In the genomic region with DNA sequence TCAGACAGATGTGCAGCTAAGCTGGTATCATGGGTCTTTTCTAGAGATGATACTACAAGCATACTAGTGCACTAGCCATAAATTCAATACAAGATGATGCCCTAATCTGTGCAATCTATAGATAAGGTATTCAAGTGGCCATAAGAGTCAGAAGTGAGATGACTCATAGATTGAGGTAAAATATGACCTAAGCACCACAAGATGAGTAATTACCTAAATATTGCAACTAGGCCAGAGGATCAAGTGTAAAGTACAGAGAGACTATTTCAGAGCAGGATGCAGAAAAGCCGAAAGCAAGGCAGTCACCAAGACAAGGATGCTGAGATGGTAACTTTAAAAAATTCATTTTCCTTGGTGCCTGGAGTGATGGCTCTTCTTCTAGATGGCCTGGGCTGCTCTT, we compare ENCODE assay signal across 13 mouse cellular contexts.
DNase-seq lines count a peak whose midpoint lies in the region; ATAC-seq and TF ChIP-seq lines count a peak whose summit lies in the region.
"Had no signal": no experiment of that assay in that cellular context is flagged by ENCODE, and none has a peak within 500 bp of the region (broad histone marks: within the 10 kb centered on the region; RNA-seq: fewer than 3 reads in every experiment).

No protein-coding gene starts in this region.

- whole genome bisulfite sequencing in hindbrain, postnatal 0 days, result 91% methylated on average over 1 of the region's 1 CpGs
- 77% methylated on average over 1 of the region's 1 CpGs for WGBS in midbrain, postnatal 0 days

- H3K27ac ChIP-seq in hindbrain, postnatal 0 days, result peak overlapping the region; percentile 79
- H3K27ac ChIP-seq in midbrain, postnatal 0 days (ENCODE audit: low read depth, low read length), result peak overlapping the region; percentile 80
- H3K27ac ChIP-seq: gastrocnemius, adult 2 months had no signal

- H3K4me3 ChIP-seq in hindbrain, postnatal 0 days (ENCODE audit: low read length), result no peak overlapping the region
- no peak overlapping the region for H3K4me3 ChIP-seq in midbrain, postnatal 0 days (ENCODE audit: low read depth, low read length)
- H3K4me3 ChIP-seq: gastrocnemius, adult 2 months; megakaryocyte, embryonic 14.5 days had no signal

- H3K36me3 ChIP-seq in hindbrain, postnatal 0 days (ENCODE audit: insufficient read depth, low read length), result no peaks in the 10 kb centered on the region
- no peaks in the 10 kb centered on the region for H3K36me3 ChIP-seq in midbrain, postnatal 0 days (ENCODE audit: insufficient read depth, low read length)

- no peaks in the 10 kb centered on the region for H3K27me3 ChIP-seq in hindbrain, postnatal 0 days (ENCODE audit: insufficient read depth, low read length)
- H3K27me3 ChIP-seq in midbrain, postnatal 0 days (ENCODE audit: insufficient read depth, low read length), result no peaks in the 10 kb centered on the region
- H3K27me3 ChIP-seq: megakaryocyte, embryonic 14.5 days had no signal

- DNase-seq in 3T3-L1 (ENCODE audit: low read depth, low spot score), result peak; percentile 62
- DNase-seq in CD4-positive helper T cell, adult 2 months (ENCODE audit: low read depth, low spot score), result peak; percentile 21
- DNase-seq in hindbrain, postnatal 0 days (ENCODE audit: low spot score), result no peak
- DNase-seq in midbrain, postnatal 0 days (ENCODE audit: low spot score), result no peak
- no peak for DNase-seq in urinary bladder, adult 2 months (ENCODE audit: low spot score)
- no peak for DNase-seq in layer of hippocampus, adult 8-10 months (ENCODE audit: low spot score in 2 of 2)
- no peak for DNase-seq in urinary bladder, adult 18-20 months (ENCODE audit: low spot score in 2 of 2)
- DNase-seq: adrenal gland, postnatal 14 days; gastrocnemius, adult 2 months; heart, postnatal 14 days; kidney, adult 8-10 months had no signal

- no peak overlapping the region for H3K9ac ChIP-seq in hindbrain, postnatal 0 days (replicated peaks; ENCODE audit: low read length)
- H3K9ac ChIP-seq in midbrain, postnatal 0 days (replicated peaks; ENCODE audit: low read length, poor library complexity, severe bottlenecking), result no peak overlapping the region

- H3K9me3 ChIP-seq in hindbrain, postnatal 0 days (ENCODE audit: low read length), result no peaks in the 10 kb centered on the region
- H3K9me3 ChIP-seq in midbrain, postnatal 0 days (ENCODE audit: low read length), result no peaks in the 10 kb centered on the region

- no peak overlapping the region for H3K4me2 ChIP-seq in hindbrain, postnatal 0 days (ENCODE audit: low read depth, low read length)
- no peak overlapping the region for H3K4me2 ChIP-seq in midbrain, postnatal 0 days (ENCODE audit: low read depth, low read length, poor library complexity, severe bottlenecking)
- H3K4me2 ChIP-seq: liver, embryonic 11.5 days had no signal

- TF ChIP-seq CTCF in hindbrain, postnatal 0 days (IDR thresholded peaks at IDR 0.05; ENCODE audit: low read depth), result no peak
- no peak for TF ChIP-seq CTCF in midbrain, postnatal 0 days (IDR thresholded peaks at IDR 0.05)

- peaks cover 3% of the 10 kb centered on the region; the same call in 1 of the 2 replicates for H3K4me1 ChIP-seq in hindbrain, postnatal 0 days (ENCODE audit: insufficient read depth, low read length)
- H3K4me1 ChIP-seq in midbrain, postnatal 0 days (ENCODE audit: insufficient read depth, low read length), result peaks cover 6% of the 10 kb centered on the region; the same call in 1 of the 2 replicates
- H3K4me1 ChIP-seq: megakaryocyte, embryonic 14.5 days had no signal

- ATAC-seq in hindbrain, postnatal 0 days, result no peak
- ATAC-seq in midbrain, postnatal 0 days (ENCODE audit: low FRiP score), result no peak

Comparison
In these comparisons a context has a peak if more than half of its experiments do, and no peak if none do; other contexts are left out.
1. DNase-seq: peak in 3T3-L1 (single experiment) and CD4-positive helper T cell, adult 2 months (single experiment); none in hindbrain, postnatal 0 days (single experiment), midbrain, postnatal 0 days (single experiment), urinary bladder, adult 2 months (single experiment), layer of hippocampus, adult 8-10 months (0 of 2) and urinary bladder, adult 18-20 months (0 of 2).